Mouse (Mus musculus) urinary bladder, adult 18-20 months (tissue): Measurements from ENCODE around the gene Ffar3.

Source experiments
- DNase-seq, 2 experiments: peaks; one replicate each; pipeline ENCODE4 v3.0.0; 2022; ENCODE audit warnings: low spot score in 2 of 2, mixed read lengths in 2 of 2

Gene Ffar3

DNA sequence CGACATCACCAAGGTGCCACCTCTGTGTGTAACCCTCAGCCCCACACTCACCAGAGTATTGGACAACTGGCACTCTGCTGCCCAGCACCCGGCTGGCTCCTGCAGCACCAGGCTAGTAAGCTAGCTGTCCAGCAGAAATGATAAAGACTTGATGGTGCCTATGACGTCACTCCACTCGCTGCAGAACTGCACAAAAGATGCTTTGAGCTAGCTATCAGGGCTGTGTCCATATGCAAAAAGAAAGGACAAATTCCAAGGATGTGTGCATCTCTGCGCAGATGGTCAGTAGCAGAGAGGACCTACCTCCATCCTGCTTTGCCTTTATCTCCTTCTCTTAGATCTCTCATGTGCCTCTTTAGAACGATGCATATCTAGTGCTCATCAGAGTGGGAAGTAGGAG, at the start of gene Ffar3:
Gene Ffar3 (minus strand): TSS at position 101 of the 400 bp plus-strand sequence.
- DNase-seq: no peak

DNA sequence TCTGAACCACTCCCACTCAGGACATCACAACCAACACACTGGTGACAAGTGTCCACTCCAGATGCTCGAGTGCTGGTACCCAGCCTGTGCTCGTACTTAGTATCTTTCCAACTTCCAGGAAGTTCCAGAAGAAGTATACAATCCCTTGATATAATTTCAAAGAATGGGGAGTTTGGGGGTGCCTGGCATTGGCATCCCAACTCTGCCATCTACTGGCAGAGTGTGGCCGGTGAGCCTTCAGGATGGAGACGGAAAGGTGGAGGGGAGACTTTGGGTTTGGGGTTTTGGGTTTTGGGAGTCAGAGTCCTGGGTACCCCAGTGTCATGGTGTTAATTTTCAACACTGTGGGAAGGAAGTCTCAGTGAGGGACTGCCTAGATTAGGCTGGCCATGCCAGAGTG, 48.1 kb upstream of the Ffar3 start:
- DNase-seq: no peak

- no peak for DNase-seq
Observed at GRCm38 (mm10) chr7:30895217-30895616, 39.2 kb upstream of the Ffar3 start.

- peak in 1 of 2 experiments; percentile 10 for DNase-seq
Observed at GRCm38 (mm10) chr7:30892515-30892914, 36.5 kb upstream of the Ffar3 start.

DNA sequence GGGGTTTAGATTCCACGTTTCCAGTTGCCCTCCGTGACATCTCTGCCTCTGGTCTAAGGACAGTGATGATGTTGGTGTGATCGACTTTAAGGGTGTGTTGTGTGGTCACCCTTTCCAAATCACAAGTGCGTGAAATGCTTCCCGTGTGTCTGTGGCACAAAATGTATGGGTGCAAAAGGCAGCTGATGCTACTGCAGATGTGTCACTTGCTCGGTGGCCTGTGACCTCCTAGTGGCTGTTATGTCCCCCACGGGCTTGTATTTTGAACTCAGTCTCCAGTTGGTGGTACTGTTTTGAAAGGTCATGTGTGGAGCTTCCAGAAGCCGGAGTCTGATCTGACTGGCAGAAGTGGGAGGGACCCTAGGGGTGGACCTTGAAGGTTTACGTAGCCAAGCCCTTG, 35.8 kb upstream of the Ffar3 start:
- DNase-seq: no peak

DNA sequence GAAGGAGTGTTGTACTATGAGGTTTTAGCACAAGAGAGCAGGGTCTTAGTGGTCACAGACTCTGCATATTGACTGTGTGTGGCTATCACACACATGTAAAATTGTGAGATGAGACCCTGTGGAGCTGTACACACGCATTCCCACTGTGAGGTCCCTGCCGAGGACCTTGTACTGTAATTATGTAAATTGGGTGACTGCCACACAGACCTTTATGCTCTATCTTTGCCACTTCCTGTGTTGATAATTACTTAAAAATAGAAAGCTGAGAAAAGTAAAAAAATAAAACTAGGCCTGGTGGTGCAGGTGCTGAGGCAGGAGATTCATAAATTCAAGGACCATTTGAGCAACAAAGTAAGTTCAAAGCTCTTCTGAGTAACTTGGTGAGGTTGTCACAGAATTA, 34.7 kb upstream of the Ffar3 start:
- no peak for DNase-seq

- DNase-seq: no peak
Observed at GRCm38 (mm10) chr7:30888786-30889185, 32.8 kb upstream of the Ffar3 start.

DNA sequence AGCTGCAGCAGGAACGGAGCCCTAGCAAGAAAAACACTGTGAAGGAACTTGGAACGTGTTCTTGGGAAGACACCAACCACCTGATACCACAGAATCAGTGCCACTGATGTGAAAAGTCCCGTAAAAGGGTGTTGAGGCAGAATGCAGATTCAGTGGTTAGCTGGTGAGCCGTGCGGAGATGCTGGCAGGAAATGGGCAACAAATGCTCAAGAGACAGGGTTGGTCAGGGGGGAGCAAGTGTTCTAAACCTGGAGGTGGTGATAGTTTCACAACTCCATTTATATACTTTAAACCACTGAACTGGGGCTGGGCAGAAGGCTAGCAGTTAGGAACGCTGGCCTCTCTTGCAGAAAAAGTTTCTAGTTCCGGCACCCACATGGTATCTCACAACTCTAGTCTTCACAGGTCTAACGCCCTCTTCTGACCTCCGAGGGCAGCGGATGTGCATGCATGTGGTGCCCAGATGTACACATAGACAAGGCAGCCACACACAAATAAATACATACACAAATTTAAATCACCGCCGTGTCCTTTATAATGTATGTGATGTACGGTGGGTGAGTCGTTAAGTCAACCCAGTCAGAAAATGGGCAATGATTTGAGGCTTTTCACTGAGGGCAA, 31.7 kb upstream of the Ffar3 start:
- no peak for DNase-seq

DNA sequence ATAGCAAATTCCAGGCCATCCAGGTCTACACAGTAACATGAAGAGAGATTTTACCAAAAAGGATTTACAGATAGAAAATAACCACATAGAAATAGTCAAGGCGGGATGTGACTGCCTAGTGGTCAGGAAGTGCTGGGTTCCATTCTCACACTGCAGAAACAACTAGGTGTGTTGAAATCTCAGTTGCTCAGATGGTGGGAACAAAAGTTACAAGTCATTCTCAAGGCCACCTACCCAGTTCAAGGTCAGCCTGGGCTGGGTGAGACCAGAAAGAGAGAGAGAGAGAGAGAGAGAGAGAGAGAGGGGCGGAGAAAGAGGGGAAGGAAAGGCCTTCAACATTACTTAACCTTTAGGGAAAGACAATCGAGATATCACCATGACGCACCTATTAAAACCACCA, 30.9 kb upstream of the Ffar3 start:
- no peak for DNase-seq

DNA sequence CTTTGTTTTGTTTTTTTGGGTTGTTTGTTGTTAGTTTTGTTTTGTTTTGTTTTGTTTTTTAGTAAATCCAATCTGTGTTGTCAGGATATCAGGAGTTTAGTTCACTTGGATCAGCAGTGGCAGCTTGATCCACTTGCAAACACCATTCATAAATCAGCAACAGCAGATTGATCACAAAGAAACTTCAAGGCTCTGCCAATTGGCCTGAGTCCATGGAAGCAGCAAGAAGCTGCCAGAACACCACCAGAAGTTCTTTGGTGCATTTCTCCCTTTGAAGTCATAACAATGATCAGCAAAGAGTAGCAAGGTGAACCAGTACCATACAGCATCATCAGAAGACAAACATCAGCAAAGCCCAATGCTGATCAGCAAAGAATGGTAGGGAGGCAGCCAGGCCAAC, 28.1 kb upstream of the Ffar3 start:
- DNase-seq: no peak

- DNase-seq: no peak
Observed at GRCm38 (mm10) chr7:30881367-30881766, 25.4 kb upstream of the Ffar3 start.

- no peak for DNase-seq
Observed at GRCm38 (mm10) chr7:30880176-30880575, 24.2 kb upstream of the Ffar3 start, which contains the start of gene Cd22. TSS of gene Cd22 (minus strand) at chr7:30880342.

- DNase-seq: no peak
Observed at GRCm38 (mm10) chr7:30878950-30879349, 23.0 kb upstream of the Ffar3 start.

DNA sequence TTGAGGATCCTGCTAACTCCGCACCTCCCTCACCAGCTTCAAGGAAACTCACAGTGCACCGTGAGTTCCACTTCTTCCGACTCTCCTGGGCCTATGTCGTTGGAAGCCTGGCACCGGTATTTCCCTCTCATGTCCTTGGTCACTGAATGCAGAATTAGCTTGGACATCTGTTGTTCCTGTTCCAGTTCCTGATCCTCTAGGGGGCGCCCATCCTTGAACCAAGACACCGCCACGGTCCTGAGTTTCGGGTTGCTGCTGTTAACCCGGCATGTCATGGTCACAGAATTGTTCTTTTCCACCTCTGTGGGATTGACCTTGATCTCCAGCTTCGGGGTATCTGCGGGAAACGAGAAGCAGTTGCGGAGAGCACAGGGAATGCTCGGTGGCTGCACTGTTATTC, 17.1 kb upstream of the Ffar3 start:
- peak; percentile 42 to 67 for DNase-seq

DNA sequence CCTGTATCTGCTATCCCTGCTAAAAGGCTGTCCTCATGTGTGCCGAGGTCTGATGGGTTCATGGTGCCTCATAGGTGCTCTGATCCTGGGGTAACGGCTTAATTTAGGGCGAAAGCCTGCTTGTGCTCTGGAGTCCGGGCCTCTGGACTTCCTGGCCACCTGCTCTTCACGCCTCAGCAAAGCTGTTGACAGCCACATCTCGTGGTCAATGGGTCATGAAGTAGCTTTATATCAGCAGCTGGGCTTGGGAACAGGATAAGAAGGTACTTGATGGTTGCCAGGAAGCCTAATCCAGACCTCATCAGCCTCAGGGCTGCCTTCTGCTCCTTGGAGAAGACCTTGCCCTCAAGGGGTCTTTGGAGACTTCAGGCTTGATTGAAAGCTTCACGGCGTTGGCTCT, 7.4 kb upstream of the Ffar3 start:
- no peak for DNase-seq

- no peak for DNase-seq
Observed at GRCm38 (mm10) chr7:30861464-30861863, 5.5 kb upstream of the Ffar3 start, which contains the start of gene Ffar1. TSS of gene Ffar1 (minus strand) at chr7:30861564.

DNA sequence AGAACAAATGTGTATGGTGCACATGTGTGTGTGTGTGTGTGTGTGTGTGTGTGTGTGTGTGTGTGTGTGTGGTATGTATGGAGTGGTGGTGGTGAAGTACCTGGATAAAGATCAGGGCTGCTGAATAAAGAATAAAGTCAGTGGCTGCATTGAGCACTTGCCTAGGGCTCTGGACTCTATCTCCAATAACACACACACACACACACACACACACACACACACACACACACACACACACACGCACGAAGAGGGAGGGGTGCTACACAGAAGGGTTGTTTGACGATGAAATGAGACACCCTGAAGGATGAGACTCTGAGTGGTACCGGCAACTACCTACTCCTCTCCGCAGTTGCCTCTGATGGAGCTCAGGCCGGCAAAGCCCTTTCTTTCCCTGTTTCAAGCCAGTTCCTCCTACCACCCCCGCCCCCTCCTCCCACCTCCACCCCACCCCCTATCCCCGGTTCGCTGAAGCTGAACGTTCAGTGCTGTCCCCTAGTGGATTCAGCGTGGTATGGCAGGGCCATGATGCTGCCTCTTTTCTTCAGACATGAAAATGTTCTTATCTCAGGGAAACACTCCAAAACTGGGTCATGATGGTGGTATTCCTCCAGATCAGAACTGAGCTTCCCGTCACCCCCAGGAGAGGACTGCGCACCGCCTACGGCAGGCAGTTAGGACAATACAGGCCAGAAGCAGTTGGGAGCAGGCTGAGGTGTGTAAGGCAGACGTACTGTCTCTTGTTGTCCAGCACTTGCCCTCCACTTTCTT, 3.8 kb upstream of the Ffar3 start:
- peak in 1 of 2 experiments; percentile 19 for DNase-seq

GRCm38 (mm10) chr7:30859290-30859634, 3.3 kb upstream of the Ffar3 start:
- peak; percentile 57 to 66 for DNase-seq

- no peak for DNase-seq
Observed at GRCm38 (mm10) chr7:30857746-30858145, 1.8 kb upstream of the Ffar3 start.

GRCm38 (mm10) chr7:30851421-30851820, 4.6 kb downstream of the Ffar3 start:
- DNase-seq: no peak

DNA sequence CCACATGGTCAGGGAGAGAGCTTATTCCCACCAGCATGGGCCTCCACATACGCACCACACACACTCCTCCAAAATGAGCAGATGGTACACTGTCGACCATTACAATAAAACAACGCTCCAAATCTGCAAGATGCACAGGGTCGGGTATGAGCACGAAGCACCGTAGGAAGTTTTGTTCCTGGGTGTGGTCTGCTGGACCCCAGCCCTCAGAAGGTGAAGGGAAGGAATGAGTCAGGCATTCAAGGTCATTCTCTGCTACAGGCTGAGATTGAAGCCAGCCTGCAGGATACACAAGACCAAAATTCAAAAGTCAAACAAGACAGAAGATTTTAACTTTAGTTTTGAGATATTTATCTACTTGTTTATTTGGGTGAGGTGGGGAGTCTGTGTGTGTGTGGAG, 8.0 kb downstream of the Ffar3 start:
- no peak for DNase-seq

- DNase-seq: no peak
Observed at GRCm38 (mm10) chr7:30847386-30847785, 8.6 kb downstream of the Ffar3 start.

DNA sequence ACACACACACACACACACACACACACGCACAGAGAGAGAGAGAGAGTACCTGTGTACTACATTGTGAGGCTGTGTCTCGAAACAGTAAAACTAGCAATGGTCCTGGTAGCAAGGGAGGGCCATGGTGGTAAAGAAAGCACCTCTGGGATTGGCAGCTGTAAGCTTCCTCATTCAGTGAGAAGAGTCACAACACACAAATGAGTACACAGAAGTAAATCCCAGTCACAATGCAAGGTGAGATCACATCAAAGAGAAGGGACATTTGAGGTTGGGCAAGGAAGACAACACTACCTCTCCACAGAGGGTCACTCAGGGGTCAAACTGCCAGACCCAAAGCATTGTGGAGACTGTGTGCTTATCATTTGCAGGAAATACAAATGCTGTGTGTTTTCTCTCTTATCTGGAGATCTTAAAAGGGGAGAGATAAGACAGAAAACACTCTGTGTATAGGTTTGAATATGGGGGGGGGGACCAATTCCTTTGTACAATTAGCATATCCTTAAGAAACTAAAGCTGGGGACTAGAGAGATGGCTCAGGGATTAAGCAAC, 9.4 kb downstream of the Ffar3 start:
- DNase-seq: peak in 1 of 2 experiments; percentile 8
